Mouse (Mus musculus): ENCODE data around the gene Saa2. TPM values are rescaled to one million over a fixed set of nuclear protein-coding genes. Genes with fewer than 3 reads are reported as not detected.
A peak's percentile ranks its signal among the peaks of the same experiment; 100 is the strongest.

Saa2 gene
- polyA plus RNA-seq (2015; fragmentation: Nextera tagmentation; extraction: Ambion mirVana) = 0.63 TPM in 1 of 2 replicates, not detected in the other

DNA sequence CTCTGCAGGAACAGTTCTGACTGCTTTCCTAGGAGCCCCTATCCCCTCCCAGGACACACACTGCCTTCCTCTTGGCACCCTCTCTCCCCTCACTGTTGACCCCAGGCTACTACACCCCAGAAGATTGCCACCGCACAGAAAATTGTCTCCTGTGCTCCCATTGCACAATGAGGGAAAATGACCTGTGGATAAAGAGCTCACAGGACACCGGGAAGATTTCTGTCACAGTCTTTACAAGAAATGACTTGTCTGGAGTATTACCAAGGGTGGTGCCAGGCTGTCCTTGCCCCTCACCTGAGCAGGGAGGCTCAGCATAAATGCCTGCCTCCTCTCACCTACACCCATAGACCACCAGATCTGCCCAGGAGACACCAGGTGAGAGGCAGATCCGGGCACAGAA lies at the start of gene Saa2:
Gene Saa2, plus strand, starts transcription at position 301 of the 400 bp plus-strand sequence.
- H3K9me3 ChIP-seq (ENCODE audit: low read length) = no peaks in the 10 kb centered on the region
- 64% methylated on average over 3 of the region's 3 CpGs for whole genome bisulfite sequencing
- no peak within 1 kb of the TSS for H3K9ac ChIP-seq (replicated peaks; ENCODE audit: low read length)
- no peak for ATAC-seq (ENCODE audit: low FRiP score, low TSS enrichment)
- no peaks in the 10 kb centered on the region for H3K36me3 ChIP-seq (ENCODE audit: insufficient read depth, low read length)
- H3K4me2 ChIP-seq (replicated peaks; ENCODE audit: low read depth, low read length) = no peak within 1 kb of the TSS
- no peak within 1 kb of the TSS for H3K4me3 ChIP-seq (ENCODE audit: low read length)
- no peaks in the 10 kb centered on the region for H3K27me3 ChIP-seq (ENCODE audit: insufficient read depth, low read length)
- no peak within 1 kb of the TSS for H3K27ac ChIP-seq (ENCODE audit: low read length)
- no peaks in the 10 kb centered on the region for H3K4me1 ChIP-seq (ENCODE audit: insufficient read depth, low read length)

GRCm38 (mm10) chr7:46710390-46710844 lies 41.2 kb upstream of the Saa2 start, which contains the start of gene Saal1:
Saal1 (minus strand) TSS chr7:46710680.
- peak within 1 kb of the TSS; percentile 63; the same call in 1 of the 2 replicates for H3K27ac ChIP-seq (ENCODE audit: low read length)
- H3K9me3 ChIP-seq (ENCODE audit: low read length) = no peaks in the 10 kb centered on the region
- WGBS = 0% methylated on average over 38 of the region's 38 CpGs
- no peaks in the 10 kb centered on the region for H3K27me3 ChIP-seq (ENCODE audit: insufficient read depth, low read length)
- peak within 1 kb of the TSS; percentile 79 for H3K4me3 ChIP-seq (ENCODE audit: low read length)
- peak within 1 kb of the TSS; percentile 59 for H3K4me2 ChIP-seq (replicated peaks; ENCODE audit: low read depth, low read length)
- peak; percentile 98 for ATAC-seq (ENCODE audit: low FRiP score, low TSS enrichment)
- peaks cover 19% of the 10 kb centered on the region for H3K36me3 ChIP-seq (ENCODE audit: insufficient read depth, low read length)
- H3K4me1 ChIP-seq (ENCODE audit: insufficient read depth, low read length) = peaks cover 9% of the 10 kb centered on the region
- H3K9ac ChIP-seq (replicated peaks; ENCODE audit: low read length) = peak within 1 kb of the TSS; percentile 84

GRCm38 (mm10) chr7:46712250-46712649 lies 39.3 kb upstream of the Saa2 start:
- ATAC-seq (ENCODE audit: low FRiP score, low TSS enrichment) = no peak
- no peak overlapping the region for H3K9ac ChIP-seq (replicated peaks; ENCODE audit: low read length)
- no peak overlapping the region for H3K4me2 ChIP-seq (replicated peaks; ENCODE audit: low read depth, low read length)
- H3K4me1 ChIP-seq (ENCODE audit: insufficient read depth, low read length) = peaks cover 9% of the 10 kb centered on the region
- 71% methylated on average over 6 of the region's 6 CpGs for WGBS
- peaks cover 7% of the 10 kb centered on the region for H3K36me3 ChIP-seq (ENCODE audit: insufficient read depth, low read length)
- no peak overlapping the region for H3K4me3 ChIP-seq (ENCODE audit: low read length)
- no peaks in the 10 kb centered on the region for H3K27me3 ChIP-seq (ENCODE audit: insufficient read depth, low read length)
- no peaks in the 10 kb centered on the region for H3K9me3 ChIP-seq (ENCODE audit: low read length)
- no peak overlapping the region for H3K27ac ChIP-seq (ENCODE audit: low read length)

- no peaks in the 10 kb centered on the region for H3K9me3 ChIP-seq (ENCODE audit: low read length)
- no peaks in the 10 kb centered on the region for H3K27me3 ChIP-seq (ENCODE audit: insufficient read depth, low read length)
- no peak overlapping the region for H3K27ac ChIP-seq (ENCODE audit: low read length)
- WGBS = 32% methylated on average over 6 of the region's 6 CpGs
- H3K9ac ChIP-seq (replicated peaks; ENCODE audit: low read length) = no peak overlapping the region
- H3K4me1 ChIP-seq (ENCODE audit: insufficient read depth, low read length) = peaks cover 5% of the 10 kb centered on the region
- no peak for ATAC-seq (ENCODE audit: low FRiP score, low TSS enrichment)
- no peak overlapping the region for H3K4me3 ChIP-seq (ENCODE audit: low read length)
- H3K36me3 ChIP-seq (ENCODE audit: insufficient read depth, low read length) = no peaks in the 10 kb centered on the region
- no peak overlapping the region for H3K4me2 ChIP-seq (replicated peaks; ENCODE audit: low read depth, low read length)
Observed at GRCm38 (mm10) chr7:46714518-46714917, 37.1 kb upstream of the Saa2 start.

- Histone ChIP-seq H3K27me3 (ENCODE audit: insufficient read depth, low read length) (no peaks in the 10 kb centered on the region), H3K36me3 (ENCODE audit: insufficient read depth, low read length) (no peaks in the 10 kb centered on the region), H3K4me2 (replicated peaks; ENCODE audit: low read depth, low read length) (no peak within 1 kb of the TSS), H3K9ac (replicated peaks; ENCODE audit: low read length) (no peak within 1 kb of the TSS), H3K4me1 (ENCODE audit: insufficient read depth, low read length) (0 out of 2 replicates have a peak, but pooled peaks cover 2% of the 10 kb centered on the region), H3K4me3 (ENCODE audit: low read length) (no peak within 1 kb of the TSS), H3K9me3 (ENCODE audit: low read length) (no peaks in the 10 kb centered on the region), H3K27ac (ENCODE audit: low read length) (no peak within 1 kb of the TSS)
- no peak for ATAC-seq (ENCODE audit: low FRiP score, low TSS enrichment)
- 88% methylated on average over 5 of the region's 5 CpGs for WGBS
Observed at GRCm38 (mm10) chr7:46715600-46715999, 36.0 kb upstream of the Saa2 start, which contains the start of gene Saa3. Saa3 (minus strand) TSS chr7:46715700.

GRCm38 (mm10) chr7:46716897-46717296 lies 34.7 kb upstream of the Saa2 start:
- WGBS = 46% methylated on average over 5 of the region's 5 CpGs
- ATAC-seq (ENCODE audit: low FRiP score, low TSS enrichment) = no peak
- H3K4me3 ChIP-seq (ENCODE audit: low read length) = no peak overlapping the region

DNA sequence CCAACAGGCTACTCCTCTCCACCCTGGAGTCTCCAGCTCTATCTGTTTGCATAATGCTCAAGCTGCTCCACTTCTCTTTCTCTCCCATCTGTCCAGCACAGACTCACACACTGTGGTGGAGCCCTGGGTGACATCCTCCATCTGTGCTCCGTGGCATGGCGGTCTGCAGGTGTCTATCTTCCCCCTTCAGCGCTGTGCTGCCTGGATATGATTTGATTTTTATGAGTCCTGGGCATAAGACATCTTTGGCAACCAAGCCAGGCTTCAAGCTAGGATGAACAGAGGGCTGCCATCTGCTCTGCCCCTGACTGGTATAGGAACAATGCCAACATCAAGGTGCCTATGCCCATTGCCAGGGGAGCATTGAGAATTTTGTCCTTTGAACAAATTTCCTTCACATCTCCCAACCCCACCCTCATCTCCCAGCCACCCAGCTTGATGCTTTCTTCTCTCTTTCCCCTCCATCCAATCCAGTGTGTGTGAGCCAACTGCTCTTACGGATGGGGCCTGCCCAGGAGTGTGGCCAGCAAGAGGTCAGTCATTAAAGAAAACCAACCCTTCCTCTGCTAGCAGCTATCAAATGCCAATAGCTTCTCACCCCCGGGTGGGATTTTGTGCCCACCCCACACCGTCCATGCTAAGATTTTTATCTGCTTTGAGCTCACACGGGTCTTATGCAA lies 32.9 kb upstream of the Saa2 start:
- Histone ChIP-seq H3K4me3 (ENCODE audit: low read length) (no peak overlapping the region), H3K9me3 (ENCODE audit: low read length) (no peaks in the 10 kb centered on the region), H3K9ac (replicated peaks; ENCODE audit: low read length) (no peak overlapping the region), H3K4me1 (ENCODE audit: insufficient read depth, low read length) (0 out of 2 replicates have a peak, but pooled peaks cover under 1% of the 10 kb centered on the region), H3K27ac (ENCODE audit: low read length) (no peak overlapping the region), H3K36me3 (ENCODE audit: insufficient read depth, low read length) (no peaks in the 10 kb centered on the region), H3K27me3 (ENCODE audit: insufficient read depth, low read length) (no peaks in the 10 kb centered on the region), H3K4me2 (replicated peaks; ENCODE audit: low read depth, low read length) (no peak overlapping the region)
- WGBS = 80% methylated on average over 7 of the region's 7 CpGs
- no peak for ATAC-seq (ENCODE audit: low FRiP score, low TSS enrichment)

More at GRCm38 (mm10) chr7:46716897-46717296, 34.7 kb upstream of the Saa2 start:
- Histone ChIP-seq H3K9me3 (ENCODE audit: low read length) (no peaks in the 10 kb centered on the region), H3K4me2 (replicated peaks; ENCODE audit: low read depth, low read length) (no peak overlapping the region), H3K36me3 (ENCODE audit: insufficient read depth, low read length) (no peaks in the 10 kb centered on the region), H3K27ac (ENCODE audit: low read length) (no peak overlapping the region), H3K27me3 (ENCODE audit: insufficient read depth, low read length) (no peaks in the 10 kb centered on the region), H3K9ac (replicated peaks; ENCODE audit: low read length) (no peak overlapping the region), H3K4me1 (ENCODE audit: insufficient read depth, low read length) (0 out of 2 replicates have a peak, but pooled peaks cover 2% of the 10 kb centered on the region)

GRCm38 (mm10) chr7:46719526-46719925 lies 32.1 kb upstream of the Saa2 start:
- no peak overlapping the region for H3K9ac ChIP-seq (replicated peaks; ENCODE audit: low read length)
- no peak overlapping the region for H3K27ac ChIP-seq (ENCODE audit: low read length)
- H3K36me3 ChIP-seq (ENCODE audit: insufficient read depth, low read length) = no peaks in the 10 kb centered on the region
- H3K9me3 ChIP-seq (ENCODE audit: low read length) = no peaks in the 10 kb centered on the region
- H3K4me2 ChIP-seq (replicated peaks; ENCODE audit: low read depth, low read length) = no peak overlapping the region
- no peak for ATAC-seq (ENCODE audit: low FRiP score, low TSS enrichment)
- no peak overlapping the region for H3K4me3 ChIP-seq (ENCODE audit: low read length)
- no peaks in the 10 kb centered on the region for H3K27me3 ChIP-seq (ENCODE audit: insufficient read depth, low read length)
- WGBS = 80% methylated on average over 7 of the region's 7 CpGs
- H3K4me1 ChIP-seq (ENCODE audit: insufficient read depth, low read length) = no peaks in the 10 kb centered on the region

DNA sequence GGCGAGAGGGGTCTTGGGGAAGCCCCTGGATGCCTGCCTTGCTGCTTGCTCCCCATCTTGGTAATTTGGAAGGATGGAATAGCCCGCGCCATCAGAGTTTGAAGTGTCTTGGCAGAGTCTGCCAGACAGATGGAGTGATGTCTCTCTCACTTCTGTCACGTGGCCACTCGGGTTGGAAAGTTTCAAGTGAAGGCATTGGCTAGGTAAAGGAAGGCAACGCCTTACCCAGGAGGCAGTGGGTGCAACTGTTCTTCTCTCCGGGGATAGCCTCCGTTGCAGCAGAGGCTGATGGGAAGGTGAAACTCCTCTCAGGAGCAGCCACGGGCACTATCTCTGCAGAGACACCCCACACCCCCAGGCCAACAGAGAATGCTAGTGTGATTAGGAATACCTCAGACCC lies 31.1 kb upstream of the Saa2 start:
- 80% methylated on average over 9 of the region's 9 CpGs for WGBS
- no peak for ATAC-seq (ENCODE audit: low FRiP score, low TSS enrichment)
- H3K9ac ChIP-seq (replicated peaks; ENCODE audit: low read length) = no peak overlapping the region

DNA sequence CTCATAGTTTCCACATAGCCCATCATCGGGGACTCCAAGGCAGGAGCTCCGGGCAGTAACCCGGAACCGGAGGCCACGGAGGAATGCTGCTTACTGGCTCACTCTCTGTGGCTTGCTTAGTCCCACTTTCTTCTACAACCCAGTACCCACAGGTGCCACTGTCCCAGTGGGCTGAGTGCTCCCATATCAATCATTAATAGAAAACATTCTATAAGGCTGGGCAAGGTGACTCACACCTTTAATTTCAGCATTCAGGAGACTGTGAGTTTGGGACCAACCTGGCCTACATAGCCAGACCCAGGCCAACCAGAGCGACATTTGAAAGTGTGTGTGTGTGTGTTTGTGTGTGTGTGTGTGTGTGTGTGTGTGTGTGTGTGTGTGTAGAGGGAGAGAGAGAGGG lies 28.2 kb upstream of the Saa2 start:
- 85% methylated on average over 6 of the region's 6 CpGs for WGBS
- Histone ChIP-seq H3K36me3 (ENCODE audit: insufficient read depth, low read length) (no peaks in the 10 kb centered on the region), H3K4me3 (ENCODE audit: low read length) (no peak overlapping the region), H3K9ac (replicated peaks; ENCODE audit: low read length) (no peak overlapping the region), H3K27me3 (ENCODE audit: insufficient read depth, low read length) (no peaks in the 10 kb centered on the region), H3K9me3 (ENCODE audit: low read length) (no peaks in the 10 kb centered on the region), H3K4me2 (replicated peaks; ENCODE audit: low read depth, low read length) (no peak overlapping the region), H3K4me1 (ENCODE audit: insufficient read depth, low read length) (no peaks in the 10 kb centered on the region), H3K27ac (ENCODE audit: low read length) (no peak overlapping the region)
- ATAC-seq (ENCODE audit: low FRiP score, low TSS enrichment) = 0 out of 2 replicates have a peak, but pooled peaks have one; percentile 20

More for the DNA sequence above, 31.1 kb upstream of the Saa2 start:
- Histone ChIP-seq H3K36me3 (ENCODE audit: insufficient read depth, low read length) (no peaks in the 10 kb centered on the region), H3K27me3 (ENCODE audit: insufficient read depth, low read length) (no peaks in the 10 kb centered on the region), H3K9me3 (ENCODE audit: low read length) (no peaks in the 10 kb centered on the region), H3K4me2 (replicated peaks; ENCODE audit: low read depth, low read length) (no peak overlapping the region), H3K4me1 (ENCODE audit: insufficient read depth, low read length) (no peaks in the 10 kb centered on the region), H3K4me3 (ENCODE audit: low read length) (no peak overlapping the region), H3K27ac (ENCODE audit: low read length) (no peak overlapping the region)
